Mouse (Mus musculus) right cerebral cortex, postnatal 25 days (tissue): ENCODE results near the gene Thop1.
A peak's percentile ranks its signal among the peaks of the same experiment; 100 is the strongest.
"Not testable (repeated sequence)": the region's sequence is repeated elsewhere in the genome, so short reads cannot be mapped to it uniquely, and the experiment has no call there.

Experiments
- DNase-seq: peaks from one replicate; pipeline ENCODE4 v3.0.0; 2022

Thop1 gene

DNA sequence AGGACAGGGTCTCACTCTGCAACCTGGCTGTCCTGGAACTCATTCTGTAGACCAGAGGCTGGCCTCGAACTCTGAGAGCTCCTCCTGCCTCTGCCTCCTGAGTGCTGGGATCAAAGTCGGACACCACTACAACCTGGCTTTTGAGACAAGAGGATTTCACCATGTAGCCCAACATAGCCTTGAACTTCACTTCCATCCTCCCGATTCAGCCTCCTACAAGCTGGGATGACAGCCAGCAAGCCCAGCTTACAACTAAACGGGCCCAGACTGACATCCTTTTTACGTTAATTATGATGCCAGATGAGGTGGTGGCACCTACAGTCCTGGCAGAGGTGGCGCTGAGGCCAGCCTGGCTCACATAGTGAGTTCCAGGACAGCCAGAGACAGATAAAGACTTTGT, 10.9 kb upstream of the Thop1 start:
- no peak for DNase-seq

GRCm38 (mm10) chr10:81059603-81060543, 10.0 kb upstream of the Thop1 start, which contains the start of gene Sgta:
Gene Sgta, minus strand, starts transcription at chr10:81060181.
- peak; percentile 99 for DNase-seq

GRCm38 (mm10) chr10:81062710-81063109, 7.1 kb upstream of the Thop1 start:
- no peak for DNase-seq

- not testable (repeated sequence) for DNase-seq
These were observed 5.3 kb upstream of the Thop1 start for GRCm38 (mm10) chr10:81064519-81064918.

GRCm38 (mm10) chr10:81068706-81069105, 1.1 kb upstream of the Thop1 start:
- DNase-seq: no peak

- DNase-seq: no peak
These were observed 2.5 kb downstream of the Thop1 start for GRCm38 (mm10) chr10:81072290-81072689.

GRCm38 (mm10) chr10:81073464-81073863, 3.6 kb downstream of the Thop1 start:
- DNase-seq: no peak

DNA sequence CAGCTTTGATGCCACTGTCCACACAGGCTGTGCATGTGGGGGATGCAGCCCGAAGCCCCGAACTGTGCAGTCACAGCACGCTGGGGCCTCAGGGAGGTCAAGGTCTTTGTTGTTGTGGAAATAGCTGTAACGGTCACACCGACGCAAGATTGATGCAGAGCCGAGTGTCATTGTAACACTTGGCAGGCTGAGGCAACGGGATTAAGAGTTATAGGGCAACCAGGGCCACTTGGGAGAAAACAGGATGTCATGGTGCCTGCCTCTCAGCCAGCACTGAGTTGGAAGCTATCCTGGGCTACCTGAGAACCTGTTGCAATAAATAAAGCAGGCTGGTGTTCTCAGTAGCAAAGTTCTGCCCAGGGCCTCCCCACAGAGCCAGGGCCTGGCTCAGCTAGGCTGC, 5.9 kb downstream of the Thop1 start:
- DNase-seq: no peak

DNA sequence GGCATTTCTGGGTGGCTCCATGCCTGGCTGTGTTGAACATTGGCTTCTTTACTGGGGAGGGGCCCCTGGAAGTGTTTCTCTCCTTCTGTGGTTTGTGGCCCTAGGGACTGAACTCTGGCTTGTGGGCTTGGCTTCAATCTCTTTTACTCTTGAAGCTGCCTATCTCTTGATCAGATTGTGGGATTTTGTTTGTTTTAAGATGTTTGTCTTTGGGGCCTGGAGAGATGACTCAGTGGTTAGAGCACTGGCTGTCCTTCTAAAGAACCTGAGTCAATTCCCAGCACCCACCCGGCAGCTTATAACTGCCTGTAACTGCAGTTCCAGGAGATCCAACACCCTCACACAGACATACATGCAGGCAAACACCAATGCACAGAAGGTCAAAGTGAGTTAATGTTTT, 6.5 kb downstream of the Thop1 start:
- DNase-seq: no peak

- no peak for DNase-seq
These were observed 8.1 kb downstream of the Thop1 start for GRCm38 (mm10) chr10:81077916-81078315.

DNA sequence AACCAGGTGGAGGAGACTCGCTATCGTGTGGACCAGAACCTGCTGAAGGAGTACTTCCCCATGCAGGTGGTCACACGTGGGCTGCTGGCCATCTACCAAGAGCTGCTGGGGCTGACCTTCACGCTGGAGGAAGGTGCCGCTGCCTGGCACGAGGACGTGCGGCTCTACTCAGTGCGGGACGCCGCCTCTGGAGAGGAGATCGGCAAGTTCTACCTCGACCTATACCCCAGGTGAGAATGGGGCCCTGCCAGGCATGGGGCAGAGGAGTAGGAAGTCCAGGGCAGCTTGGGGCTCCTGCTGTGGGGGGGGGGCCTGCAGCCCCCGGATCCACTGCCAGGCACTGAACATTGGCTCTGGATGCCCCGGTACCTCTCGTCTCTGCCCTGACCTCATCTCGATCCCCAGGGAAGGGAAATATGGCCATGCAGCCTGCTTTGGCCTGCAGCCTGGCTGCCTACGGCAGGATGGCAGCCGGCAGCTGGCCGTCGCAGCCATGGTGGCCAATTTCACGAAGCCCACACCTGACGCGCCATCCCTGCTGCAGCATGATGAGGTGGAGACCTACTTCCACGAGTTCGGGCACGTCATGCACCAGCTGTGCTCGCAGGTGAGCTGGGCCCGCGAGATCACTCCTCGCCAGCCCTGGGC, 10.3 kb downstream of the Thop1 start:
- DNase-seq: no peak

DNA sequence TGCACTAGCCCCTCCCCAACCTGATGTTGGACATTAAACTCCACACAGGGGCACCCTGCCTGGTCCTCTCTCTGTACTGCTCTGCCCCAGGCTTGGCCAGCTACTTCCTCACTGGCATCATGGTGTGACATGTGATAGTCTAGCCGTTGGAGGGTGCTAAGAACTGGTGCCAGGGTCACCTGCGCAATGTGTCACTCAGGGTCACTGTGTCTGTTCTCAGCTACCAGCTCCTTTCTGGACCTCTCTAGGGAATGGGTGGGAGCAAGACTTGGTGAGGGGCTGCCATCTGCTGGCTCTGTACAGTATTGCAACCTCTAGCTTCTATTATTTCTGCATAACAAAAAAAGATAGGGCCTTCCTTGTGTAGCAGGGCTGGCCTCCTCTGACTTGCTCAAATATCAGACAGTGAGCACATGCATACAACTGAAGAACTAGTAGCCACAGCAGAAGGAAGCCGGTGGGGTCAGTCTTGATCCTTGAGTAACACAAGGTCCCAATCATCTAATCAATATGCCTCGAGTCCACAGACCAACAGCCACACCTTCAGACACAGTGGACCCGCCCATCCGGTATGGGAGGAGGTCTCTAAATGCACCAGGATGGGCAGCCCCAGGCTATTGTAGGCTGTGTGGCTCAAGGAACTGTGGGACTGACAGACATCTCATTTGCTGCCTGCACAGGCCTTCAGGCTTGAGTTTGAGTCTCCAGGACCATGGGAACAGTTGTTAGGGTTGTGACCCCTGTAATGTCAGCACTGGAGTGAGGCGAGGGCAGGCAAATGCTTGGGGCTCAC, 12.5 kb downstream of the Thop1 start:
- peak; percentile 47 for DNase-seq

GRCm38 (mm10) chr10:81087021-81087420, 17.2 kb downstream of the Thop1 start:
- no peak for DNase-seq

DNA sequence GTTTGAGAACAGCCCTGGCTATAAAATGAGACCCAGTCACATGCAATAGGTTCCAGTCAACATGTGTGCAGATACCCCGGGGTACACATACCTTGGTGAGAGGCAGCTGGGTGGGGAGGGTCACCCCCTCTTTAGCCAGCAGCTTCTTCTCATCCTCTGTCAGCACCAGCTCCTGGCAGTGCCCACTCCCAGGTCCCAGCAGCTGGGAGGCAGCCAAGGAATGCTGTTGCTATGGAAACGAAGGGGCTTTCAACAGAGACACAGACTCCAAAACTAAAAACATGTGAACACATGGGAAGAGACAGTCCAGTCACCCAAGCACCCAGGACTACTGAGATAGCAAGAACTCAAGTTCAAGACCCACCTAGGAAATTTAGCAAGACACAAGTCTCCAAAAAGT, 19.4 kb downstream of the Thop1 start:
- no peak for DNase-seq

DNA sequence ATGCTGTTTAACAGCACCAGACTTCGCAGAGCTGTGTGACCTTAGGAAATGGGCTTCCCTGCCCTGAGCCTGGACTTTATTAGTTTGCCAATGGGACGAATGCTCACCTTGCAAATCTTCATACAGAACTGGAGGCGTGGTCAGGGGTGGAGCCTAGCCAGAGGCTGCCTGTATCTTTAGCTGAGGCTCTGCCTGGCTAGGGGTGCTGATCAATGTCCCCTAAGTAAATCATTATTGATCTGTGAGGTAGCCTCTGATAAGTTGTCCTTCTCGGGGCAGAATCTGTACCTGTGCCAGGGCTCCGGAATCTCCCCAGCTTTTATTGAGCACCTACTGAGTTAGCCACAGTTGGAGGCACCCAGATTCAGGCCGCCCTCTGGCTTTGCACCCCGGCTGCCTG, 20.8 kb downstream of the Thop1 start:
- no peak for DNase-seq

- no peak for DNase-seq
These were observed 22.8 kb downstream of the Thop1 start for GRCm38 (mm10) chr10:81092465-81093250.

- no peak for DNase-seq
These were observed 25.3 kb downstream of the Thop1 start for GRCm38 (mm10) chr10:81094931-81095678.

DNA sequence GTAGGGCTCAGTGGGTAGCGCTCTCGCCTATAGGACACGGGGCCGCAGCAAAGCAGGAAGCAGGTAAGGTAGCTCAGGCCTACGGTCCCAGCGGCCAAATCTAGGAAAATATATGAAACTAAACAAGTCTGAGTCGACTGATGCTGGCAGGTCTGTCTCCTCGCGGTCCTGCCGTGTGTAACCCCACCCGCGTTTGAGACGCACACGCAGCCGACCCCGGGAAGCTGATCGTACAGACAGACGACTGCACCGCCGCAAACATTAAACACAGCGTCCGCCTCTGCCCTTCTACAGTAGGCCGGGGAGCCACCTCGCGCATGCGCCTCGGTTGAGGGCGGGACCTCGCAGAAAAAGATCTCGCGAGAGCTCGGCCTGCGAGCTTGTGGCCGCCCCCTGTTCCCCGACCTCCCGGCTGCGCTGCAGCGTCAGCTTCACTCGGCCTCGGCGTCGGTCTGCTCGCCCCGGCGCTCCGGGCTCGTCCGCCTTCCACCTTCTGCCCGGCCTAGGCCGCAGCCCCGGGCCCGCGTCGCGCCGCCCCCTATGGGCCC, 35.8 kb downstream of the Thop1 start, which contains the start of gene Map2k2:
TSS of gene Map2k2 (plus strand) at position 351 of the 548 bp plus-strand sequence.
- peak; percentile 97 for DNase-seq

DNA sequence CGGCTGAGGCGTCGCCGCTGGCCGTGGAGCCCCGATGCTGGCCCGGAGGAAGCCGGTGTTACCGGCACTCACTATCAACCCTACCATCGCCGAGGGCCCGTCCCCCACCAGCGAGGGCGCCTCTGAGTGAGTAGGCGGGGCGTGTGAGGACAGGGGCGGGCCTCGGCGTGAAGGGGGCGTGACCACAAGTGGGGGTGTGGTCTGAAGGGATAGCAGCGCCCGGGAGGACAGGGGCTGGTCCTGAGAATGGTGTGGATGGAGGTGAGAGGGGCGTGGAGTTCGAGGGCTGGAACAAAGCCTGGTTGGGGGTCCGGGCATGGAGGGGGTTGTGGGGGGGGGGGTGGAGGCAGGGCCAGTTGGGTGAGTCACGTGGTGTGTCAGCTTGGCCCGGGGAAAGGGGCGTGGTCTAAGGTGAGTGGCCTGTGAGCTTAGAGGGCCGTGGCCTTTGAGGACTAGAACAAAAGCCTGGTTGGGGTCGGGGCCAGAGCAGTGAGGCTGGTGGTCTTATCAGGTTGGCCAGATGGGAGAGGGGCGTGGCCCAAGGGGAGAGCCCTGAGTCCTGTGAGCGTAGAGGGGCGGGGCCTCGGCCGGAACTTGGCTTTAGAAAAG, 36.4 kb downstream of the Thop1 start:
- peak; percentile 82 for DNase-seq

GRCm38 (mm10) chr10:81112946-81113345, 43.1 kb downstream of the Thop1 start:
- no peak for DNase-seq

DNA sequence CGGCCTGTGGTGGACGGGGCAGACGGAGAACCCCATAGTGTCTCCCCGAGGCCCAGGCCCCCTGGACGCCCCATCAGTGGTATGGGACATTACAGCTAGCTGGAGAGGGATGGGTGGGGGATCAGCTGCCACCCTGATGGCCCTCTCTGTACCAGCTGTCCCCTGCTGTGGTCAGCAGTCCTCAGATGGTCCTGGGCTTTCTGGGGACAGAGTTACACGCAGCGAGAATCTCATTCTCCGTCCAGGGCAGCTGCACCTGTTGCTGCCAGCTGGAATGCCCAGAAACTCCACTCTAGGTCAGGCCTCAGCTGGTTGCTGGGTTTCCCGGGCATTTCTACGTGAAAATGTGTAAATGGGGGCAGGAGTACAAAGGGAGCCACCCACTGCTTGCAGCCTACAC, 49.8 kb downstream of the Thop1 start:
- no peak for DNase-seq
